Mouse (Mus musculus): ENCODE data around the gene Pde3a.

GRCm38 (mm10) chr6:141435160-141435559, 186.1 kb downstream of the Pde3a start:
- TF ChIP-seq POLR2A (IDR thresholded peaks at IDR 0.05; ENCODE audit: extremely low read depth, insufficient read depth, low read length) (no peak), CTCF (IDR thresholded peaks at IDR 0.05; ENCODE audit: extremely low read depth, insufficient read depth, low read length) (no peak)

Measured in cortical plate, adult 2 months (tissue).